Mouse (Mus musculus): ENCODE measurements around the gene Pcp2. TPM values are rescaled to one million over a fixed set of nuclear protein-coding genes. Genes with fewer than 3 reads are reported as not detected.

Gene Pcp2
- polyA plus RNA-seq, 1 experiment from 2014 or later: not detected

DNA sequence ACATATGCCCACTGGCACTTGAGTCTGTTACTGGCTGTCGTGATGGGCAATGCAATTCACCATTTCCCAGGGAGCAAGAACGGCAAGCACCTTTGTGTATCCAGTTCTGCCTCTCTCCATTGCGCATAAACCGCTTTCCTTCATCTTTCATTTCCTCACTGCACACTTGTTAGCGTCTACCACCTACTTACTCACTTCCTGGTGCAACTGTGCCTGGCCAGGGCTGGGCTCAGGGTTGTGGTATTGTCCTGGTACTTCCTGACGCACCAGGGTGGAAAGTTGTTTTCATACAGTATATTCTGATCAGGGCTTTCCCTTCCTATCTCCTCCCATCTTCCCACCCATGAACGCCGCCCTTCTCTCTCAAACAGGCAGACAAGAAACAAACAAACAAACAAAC lies 35.5 kb upstream of the Pcp2 start:
- Histone ChIP-seq H3K27ac (ENCODE audit: low read depth, low read length) (no peak overlapping the region), H3K36me3 (ENCODE audit: control insufficient read depth, insufficient read depth) (no peaks in the 10 kb centered on the region), H3K9me3 (ENCODE audit: control insufficient read depth) (no peaks in the 10 kb centered on the region), H3K27me3 (replicated peaks; ENCODE audit: control insufficient read depth, insufficient read depth, low read length) (0 out of 2 replicates have a peak, but pooled peaks cover under 1% of the 10 kb centered on the region), H3K9ac (ENCODE audit: low read depth, low read length) (no peak overlapping the region), H3K4me3 (ENCODE audit: low read depth, low read length) (no peak overlapping the region), H3K4me1 (replicated peaks; ENCODE audit: control insufficient read depth, insufficient read depth, low read length) (no peaks in the 10 kb centered on the region), H3K4me2 (replicated peaks; ENCODE audit: low read depth) (no peak overlapping the region)
- no peak for TF ChIP-seq CTCF (IDR thresholded peaks at IDR 0.05; ENCODE audit: low read depth)
- WGBS: 72% methylated on average over 8 of the region's 8 CpGs
- no peak for ATAC-seq

DNA sequence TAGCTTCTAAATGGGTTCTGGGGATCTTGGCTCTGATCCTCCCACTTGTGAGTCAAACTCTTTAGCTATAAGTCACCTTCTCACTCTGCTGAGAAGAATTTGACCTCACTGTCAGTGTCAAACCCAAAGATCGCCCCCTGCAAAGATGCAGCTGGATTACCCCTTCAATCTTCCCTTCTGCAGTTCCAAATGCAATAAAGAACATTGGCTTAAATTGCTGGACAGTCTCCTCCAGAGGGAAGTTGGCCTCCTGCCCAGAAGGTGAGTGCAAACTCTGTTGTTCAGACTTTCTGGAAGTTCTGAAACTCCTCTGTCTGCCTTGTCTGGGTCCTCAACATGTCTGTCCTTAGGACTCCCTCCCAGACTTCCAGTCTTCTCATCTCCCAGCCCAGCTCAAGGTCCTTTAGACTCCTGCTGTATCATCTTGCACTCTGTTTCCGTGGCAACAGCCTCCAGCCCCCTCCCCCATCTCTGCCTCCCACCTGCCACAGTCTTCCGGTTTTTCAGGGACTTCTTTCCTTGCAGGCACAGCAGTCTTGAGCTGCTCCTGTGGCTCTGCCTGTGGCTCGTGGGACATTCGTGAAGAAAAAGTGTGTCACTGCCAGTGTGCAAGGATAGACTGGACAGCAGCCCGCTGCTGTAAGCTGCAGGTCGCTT lies 31.5 kb upstream of the Pcp2 start:
- no peak overlapping the region for H3K4me2 ChIP-seq (replicated peaks; ENCODE audit: low read depth)
- ATAC-seq: no peak

DNA sequence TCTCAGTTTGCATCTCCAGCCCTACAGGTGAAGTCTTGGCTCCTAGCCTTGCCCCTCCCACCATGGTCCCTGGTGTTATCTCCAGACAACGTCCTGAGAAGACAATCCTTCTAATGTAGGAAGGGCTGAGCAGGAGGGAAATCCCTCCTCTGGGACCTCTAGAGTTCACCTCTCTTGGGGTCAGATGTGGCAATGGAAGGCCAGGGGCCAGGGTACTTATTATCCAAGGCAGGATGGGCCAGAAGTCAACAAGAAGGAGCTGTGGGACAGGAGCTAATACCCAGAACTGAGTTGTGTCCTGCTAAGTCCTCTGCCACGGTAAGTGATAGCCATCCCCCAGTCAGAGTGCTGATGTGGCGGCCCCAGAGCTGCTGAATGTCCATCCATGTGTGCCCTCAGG lies 30.2 kb upstream of the Pcp2 start, which contains the start of gene Retn:
Gene Retn (plus strand): TSS at position 245 of the 400 bp plus-strand sequence.
- H3K4me3 ChIP-seq (ENCODE audit: low read depth, low read length): no peak within 1 kb of the TSS
- no peak for TF ChIP-seq CTCF (IDR thresholded peaks at IDR 0.05; ENCODE audit: low read depth)
- no peak within 1 kb of the TSS for H3K27ac ChIP-seq (ENCODE audit: low read depth, low read length)
- no peaks in the 10 kb centered on the region for H3K36me3 ChIP-seq (ENCODE audit: control insufficient read depth, insufficient read depth)
- WGBS: 66% methylated on average over 3 of the region's 3 CpGs
- H3K9me3 ChIP-seq (ENCODE audit: control insufficient read depth): no peaks in the 10 kb centered on the region
- no peak for ATAC-seq
- no peaks in the 10 kb centered on the region for H3K4me1 ChIP-seq (replicated peaks; ENCODE audit: control insufficient read depth, insufficient read depth, low read length)
- 0 out of 2 replicates have a peak, but pooled peaks cover 4% of the 10 kb centered on the region for H3K27me3 ChIP-seq (replicated peaks; ENCODE audit: control insufficient read depth, insufficient read depth, low read length)
- H3K9ac ChIP-seq (ENCODE audit: low read depth, low read length): no peak within 1 kb of the TSS
- H3K4me2 ChIP-seq (replicated peaks; ENCODE audit: low read depth): no peak within 1 kb of the TSS

More for the DNA sequence above, 31.5 kb upstream of the Pcp2 start:
- Histone ChIP-seq H3K27ac (ENCODE audit: low read depth, low read length) (no peak overlapping the region), H3K4me3 (ENCODE audit: low read depth, low read length) (no peak overlapping the region), H3K27me3 (replicated peaks; ENCODE audit: control insufficient read depth, insufficient read depth, low read length) (0 out of 2 replicates have a peak, but pooled peaks cover 4% of the 10 kb centered on the region), H3K36me3 (ENCODE audit: control insufficient read depth, insufficient read depth) (no peaks in the 10 kb centered on the region), H3K4me1 (replicated peaks; ENCODE audit: control insufficient read depth, insufficient read depth, low read length) (no peaks in the 10 kb centered on the region), H3K9me3 (ENCODE audit: control insufficient read depth) (no peaks in the 10 kb centered on the region), H3K9ac (ENCODE audit: low read depth, low read length) (no peak overlapping the region)
- WGBS: 26% methylated on average over 7 of the region's 7 CpGs
- no peak for TF ChIP-seq CTCF (IDR thresholded peaks at IDR 0.05; ENCODE audit: low read depth)

DNA sequence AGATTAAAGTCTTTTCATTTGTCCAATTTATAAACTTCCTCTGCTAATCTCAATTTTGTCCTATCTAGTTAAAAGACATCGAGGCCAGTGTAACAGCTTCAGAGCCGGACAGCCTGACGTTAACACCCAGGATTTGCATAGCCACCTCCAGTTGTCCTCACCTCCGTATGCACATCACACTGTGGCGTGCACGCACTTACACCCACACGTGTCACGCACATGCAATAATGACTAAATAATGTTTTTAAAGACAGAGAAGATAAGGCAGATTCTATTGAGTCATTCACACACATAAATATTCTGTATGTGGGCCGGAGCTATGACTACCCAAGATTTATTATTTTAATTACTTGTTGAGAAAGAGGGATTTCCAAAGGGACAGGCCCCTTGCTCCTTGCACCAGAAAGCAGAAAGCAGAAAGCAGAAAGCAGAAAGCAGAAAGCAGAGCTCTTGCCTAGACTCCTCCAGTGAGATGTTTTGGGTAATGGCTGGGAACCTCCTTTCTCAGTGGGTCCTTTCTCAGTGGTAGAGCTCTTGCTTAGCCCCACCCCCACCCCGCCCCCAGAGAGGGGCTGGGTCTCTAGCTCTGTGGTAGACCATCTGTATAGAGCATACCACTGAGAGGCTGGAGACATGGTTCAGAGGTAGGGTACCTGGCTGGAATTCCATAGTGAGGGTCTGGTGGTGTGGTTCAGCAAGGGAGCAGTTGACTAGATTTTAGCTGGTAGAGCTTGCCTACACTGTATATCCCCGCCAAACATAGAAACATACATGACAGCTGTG lies 29.6 kb upstream of the Pcp2 start:
- ATAC-seq: no peak
- Histone ChIP-seq H3K4me3 (ENCODE audit: low read depth, low read length) (no peak overlapping the region), H3K27ac (ENCODE audit: low read depth, low read length) (no peak overlapping the region), H3K9ac (ENCODE audit: low read depth, low read length) (no peak overlapping the region), H3K27me3 (replicated peaks; ENCODE audit: control insufficient read depth, insufficient read depth, low read length) (0 out of 2 replicates have a peak, but pooled peaks cover 4% of the 10 kb centered on the region), H3K9me3 (ENCODE audit: control insufficient read depth) (no peaks in the 10 kb centered on the region), H3K4me1 (replicated peaks; ENCODE audit: control insufficient read depth, insufficient read depth, low read length) (no peaks in the 10 kb centered on the region), H3K36me3 (ENCODE audit: control insufficient read depth, insufficient read depth) (no peaks in the 10 kb centered on the region), H3K4me2 (replicated peaks; ENCODE audit: low read depth) (no peak overlapping the region)
- WGBS: 65% methylated on average over 11 of the region's 11 CpGs
- no peak for TF ChIP-seq CTCF (IDR thresholded peaks at IDR 0.05; ENCODE audit: low read depth)

DNA sequence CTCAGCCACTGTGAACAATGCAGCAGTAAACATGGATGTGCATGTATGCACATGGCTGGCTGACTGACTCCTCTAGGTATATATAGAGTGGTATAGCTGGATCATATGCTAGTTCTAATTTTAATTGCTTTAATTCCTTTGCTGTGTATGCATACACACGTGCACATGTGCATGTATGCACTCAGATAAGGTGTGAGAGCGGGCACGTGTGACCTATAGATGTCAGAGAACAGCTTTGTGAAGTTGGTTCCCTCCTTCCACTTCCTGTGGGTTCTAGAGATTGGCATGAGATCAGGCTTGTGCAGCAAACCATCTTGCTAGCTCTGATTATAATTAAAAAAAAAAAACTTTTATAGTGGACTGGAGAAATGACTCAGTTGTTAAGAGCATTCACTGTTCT lies 27.5 kb upstream of the Pcp2 start:
- Histone ChIP-seq H3K4me3 (ENCODE audit: low read depth, low read length) (no peak overlapping the region), H3K9me3 (ENCODE audit: control insufficient read depth) (no peaks in the 10 kb centered on the region), H3K36me3 (ENCODE audit: control insufficient read depth, insufficient read depth) (no peaks in the 10 kb centered on the region), H3K27me3 (replicated peaks; ENCODE audit: control insufficient read depth, insufficient read depth, low read length) (0 out of 2 replicates have a peak, but pooled peaks cover 4% of the 10 kb centered on the region), H3K4me1 (replicated peaks; ENCODE audit: control insufficient read depth, insufficient read depth, low read length) (no peaks in the 10 kb centered on the region), H3K4me2 (replicated peaks; ENCODE audit: low read depth) (no peak overlapping the region), H3K27ac (ENCODE audit: low read depth, low read length) (no peak overlapping the region), H3K9ac (ENCODE audit: low read depth, low read length) (no peak overlapping the region)
- 61% methylated on average over 3 of the region's 3 CpGs for WGBS
- no peak for TF ChIP-seq CTCF (IDR thresholded peaks at IDR 0.05; ENCODE audit: low read depth)
- ATAC-seq: no peak

DNA sequence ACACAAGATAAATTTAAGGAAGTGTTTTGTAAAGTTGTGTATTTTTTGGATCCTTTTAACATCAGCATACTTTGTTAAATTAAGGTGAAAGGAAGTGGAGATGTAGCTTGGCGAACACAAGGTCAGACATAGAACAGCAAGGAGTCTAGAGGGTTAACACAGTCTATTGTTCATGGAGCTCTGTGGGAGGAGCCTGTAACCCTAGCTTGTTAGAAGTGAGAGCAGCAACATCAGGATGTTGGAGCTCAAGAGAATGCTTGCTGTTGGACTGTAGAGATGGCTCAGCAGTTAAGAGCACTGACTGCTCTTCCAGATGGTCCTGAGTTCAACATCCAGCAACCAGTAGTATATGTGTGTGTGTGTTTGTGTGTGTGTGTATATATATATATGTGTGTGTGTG lies 23.6 kb upstream of the Pcp2 start:
- Histone ChIP-seq H3K36me3 (ENCODE audit: control insufficient read depth, insufficient read depth) (no peaks in the 10 kb centered on the region), H3K9me3 (ENCODE audit: control insufficient read depth) (no peaks in the 10 kb centered on the region), H3K4me3 (ENCODE audit: low read depth, low read length) (no peak overlapping the region), H3K27ac (ENCODE audit: low read depth, low read length) (no peak overlapping the region), H3K4me1 (replicated peaks; ENCODE audit: control insufficient read depth, insufficient read depth, low read length) (no peaks in the 10 kb centered on the region; the same call in 1 of the 2 replicates), H3K27me3 (replicated peaks; ENCODE audit: control insufficient read depth, insufficient read depth, low read length) (no peaks in the 10 kb centered on the region), H3K9ac (ENCODE audit: low read depth, low read length) (no peak overlapping the region), H3K4me2 (replicated peaks; ENCODE audit: low read depth) (no peak overlapping the region)
- 65% methylated on average over 1 of the region's 1 CpGs for WGBS
- no peak for ATAC-seq
- TF ChIP-seq CTCF (IDR thresholded peaks at IDR 0.05; ENCODE audit: low read depth): no peak

All from intestine, postnatal 0 days (tissue).